Mouse (Mus musculus) liver, adult 2 months (tissue): ENCODE results near the gene Nckap5l.

Source experiments
- CTCF ChIP-seq: fragments of 200-500 bp; IDR thresholded peaks from 2 replicates; pipeline ENCODE4 v1.5.1; 2011; ENCODE audit warnings: low read depth, low read length, control low read depth
- POLR2A ChIP-seq: fragments of 200-500 bp; IDR thresholded peaks from 2 replicates; pipeline ENCODE4 v1.6.1; 2011; ENCODE audit warnings: low read length, control low read depth; ENCODE audit not compliant: insufficient read depth; ENCODE audit errors: extremely low read depth

GRCm38 (mm10) chr15:99397622-99398021, 59.9 kb downstream of the Nckap5l start:
- no peak for TF ChIP-seq CTCF
- no peak for TF ChIP-seq POLR2A
